Mouse (Mus musculus): ENCODE measurements around the gene Cntn2.

- TF ChIP-seq CTCF (IDR thresholded peaks at IDR 0.05) = no peak
- TF ChIP-seq EP300 (IDR thresholded peaks at IDR 0.05) = no peak
Observed at GRCm38 (mm10) chr1:132570068-132570780, 27.2 kb upstream of the Cntn2 start.

All from lung, postnatal 0 days (tissue).